In the genomic region with DNA sequence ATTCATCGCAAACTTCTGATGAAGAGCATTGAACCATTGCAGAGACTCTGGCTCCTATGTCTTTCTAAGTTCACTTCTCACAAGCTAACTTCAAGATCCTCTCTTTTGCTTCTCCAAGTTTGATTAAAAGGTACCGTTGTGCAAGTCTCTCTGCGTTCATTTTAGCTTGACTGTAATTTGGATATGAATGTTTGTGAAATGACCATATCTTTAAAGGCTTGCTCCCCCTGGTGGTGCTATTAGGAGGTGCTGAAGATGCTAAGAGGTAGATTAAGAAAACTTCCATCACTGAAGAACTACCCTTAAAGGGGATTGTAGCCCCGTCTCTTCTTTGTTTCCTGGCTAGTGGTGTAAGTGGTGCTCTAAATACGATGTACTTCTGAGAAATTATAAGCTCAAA, we compare ENCODE assay signal across 8 mouse cellular contexts.
DNase-seq lines count a peak whose midpoint lies in the region; ATAC-seq and TF ChIP-seq lines count a peak whose summit lies in the region.

No protein-coding gene starts in this region.

- intact Hi-C loops in heart, adult 2 months (cut with DNase I), result loop anchor here (2.0 to 5.0 kb wide), 2 partner anchors 844 to 921 kb away; no protein-coding TSS in a partner anchor

- H3K4me2 ChIP-seq in heart, embryonic 12.5 days, result no peak overlapping the region
- no peak overlapping the region for H3K4me2 ChIP-seq in neural tube, embryonic 11.5 days (ENCODE audit: low read depth)
- no peak overlapping the region for H3K4me2 ChIP-seq in forebrain, embryonic 12.5 days

- TF ChIP-seq EP300 in heart, adult 2 months (IDR thresholded peaks at IDR 0.05; ENCODE audit: insufficient read depth, low read depth, low read length), result no peak

- no peaks in the 10 kb centered on the region for H3K27me3 ChIP-seq in heart, adult 2 months (ENCODE audit: control insufficient read depth, insufficient read depth, low read length)
- no peaks in the 10 kb centered on the region for H3K27me3 ChIP-seq in heart, embryonic 12.5 days (replicated peaks)
- no peaks in the 10 kb centered on the region for H3K27me3 ChIP-seq in neural tube, embryonic 11.5 days (ENCODE audit: control insufficient read depth, insufficient read depth, low read length)
- no peaks in the 10 kb centered on the region for H3K27me3 ChIP-seq in forebrain, embryonic 12.5 days
- H3K27me3 ChIP-seq in midbrain, embryonic 10.5 days (ENCODE audit: low read depth, poor library complexity, severe bottlenecking), result no peaks in the 10 kb centered on the region

- DNase-seq in heart, adult 2 months, result no peak
- peak; percentile 30 for DNase-seq in neural tube, embryonic 11.5 days (ENCODE audit: low spot score)
- no peak for DNase-seq in neural tube, embryonic 10.5 days (ENCODE audit: extremely low spot score, low spot score)
- peak; percentile 53 to 61 for DNase-seq in cerebellum, adult 18-20 months
- peak; percentile 9 for DNase-seq in layer of hippocampus, adult 9-10 months (ENCODE audit: low spot score)
- no peak for DNase-seq in midbrain, embryonic 10.5 days (ENCODE audit: low spot score)

- H3K4me3 ChIP-seq in heart, adult 2 months, result no peak overlapping the region
- H3K4me3 ChIP-seq in heart, embryonic 12.5 days, result no peak overlapping the region
- H3K4me3 ChIP-seq in neural tube, embryonic 11.5 days (ENCODE audit: low read depth, low read length), result no peak overlapping the region
- H3K4me3 ChIP-seq in forebrain, embryonic 12.5 days (replicated peaks), result no peak overlapping the region
- no peak overlapping the region for H3K4me3 ChIP-seq in midbrain, embryonic 10.5 days

- no peak for ATAC-seq in heart, embryonic 12.5 days (ENCODE audit: insufficient number of reproducible peaks, low FRiP score)
- no peak for ATAC-seq in neural tube, embryonic 11.5 days (ENCODE audit: insufficient read depth, low FRiP score, low TSS enrichment)
- ATAC-seq in forebrain, embryonic 12.5 days (ENCODE audit: low FRiP score), result no peak

- H3K27ac ChIP-seq in heart, adult 2 months, result no peak overlapping the region
- no peak overlapping the region for H3K27ac ChIP-seq in heart, embryonic 12.5 days (ENCODE audit: poor library complexity, severe bottlenecking)
- no peak overlapping the region for H3K27ac ChIP-seq in neural tube, embryonic 11.5 days (ENCODE audit: low read depth, low read length)
- H3K27ac ChIP-seq in forebrain, embryonic 12.5 days, result no peak overlapping the region
- no peak overlapping the region for H3K27ac ChIP-seq in midbrain, embryonic 10.5 days (replicated peaks)

- H3K36me3 ChIP-seq in heart, adult 2 months (ENCODE audit: control insufficient read depth, insufficient read depth, low read length), result no peaks in the 10 kb centered on the region
- H3K36me3 ChIP-seq in heart, embryonic 12.5 days, result no peaks in the 10 kb centered on the region
- H3K36me3 ChIP-seq in neural tube, embryonic 11.5 days (ENCODE audit: control insufficient read depth, insufficient read depth, low read length), result no peaks in the 10 kb centered on the region
- no peaks in the 10 kb centered on the region for H3K36me3 ChIP-seq in forebrain, embryonic 12.5 days (replicated peaks)
- H3K36me3 ChIP-seq in midbrain, embryonic 10.5 days, result no peaks in the 10 kb centered on the region

- H3K9me3 ChIP-seq in heart, embryonic 12.5 days (replicated peaks), result no peaks in the 10 kb centered on the region
- H3K9me3 ChIP-seq in neural tube, embryonic 11.5 days (ENCODE audit: control insufficient read depth, low read length), result no peaks in the 10 kb centered on the region
- no peaks in the 10 kb centered on the region for H3K9me3 ChIP-seq in forebrain, embryonic 12.5 days
- no peaks in the 10 kb centered on the region for H3K9me3 ChIP-seq in midbrain, embryonic 10.5 days (replicated peaks)

- 74% methylated on average over 5 of the region's 5 CpGs for WGBS in heart, adult 2 months
- 73% methylated on average over 5 of the region's 5 CpGs for WGBS in heart, embryonic 12.5 days
- WGBS in neural tube, embryonic 11.5 days, result 81% methylated on average over 5 of the region's 5 CpGs
- WGBS in forebrain, embryonic 12.5 days, result 78% methylated on average over 5 of the region's 5 CpGs
- WGBS in midbrain, embryonic 10.5 days, result 84% methylated on average over 5 of the region's 5 CpGs

- H3K4me1 ChIP-seq in heart, adult 2 months (ENCODE audit: control insufficient read depth, insufficient read depth, low read length), result no peaks in the 10 kb centered on the region
- no peaks in the 10 kb centered on the region for H3K4me1 ChIP-seq in heart, embryonic 12.5 days (replicated peaks)
- H3K4me1 ChIP-seq in neural tube, embryonic 11.5 days (ENCODE audit: control insufficient read depth, insufficient read depth, low read length), result no peaks in the 10 kb centered on the region
- no peaks in the 10 kb centered on the region for H3K4me1 ChIP-seq in forebrain, embryonic 12.5 days
- no peaks in the 10 kb centered on the region for H3K4me1 ChIP-seq in midbrain, embryonic 10.5 days

- TF ChIP-seq POLR2A in heart, adult 2 months (IDR thresholded peaks at IDR 0.05; ENCODE audit: insufficient read depth, low read depth, low read length), result no peak

- no peaks in the 10 kb centered on the region for H3K79me2 ChIP-seq in heart, adult 2 months (replicated peaks; ENCODE audit: control insufficient read depth, insufficient read depth, low read length)

- H3K9ac ChIP-seq in heart, adult 2 months (ENCODE audit: low read depth, low read length), result no peak overlapping the region
- no peak overlapping the region for H3K9ac ChIP-seq in heart, embryonic 12.5 days
- no peak overlapping the region for H3K9ac ChIP-seq in neural tube, embryonic 11.5 days (ENCODE audit: low read length)
- H3K9ac ChIP-seq in forebrain, embryonic 12.5 days, result no peak overlapping the region

- TF ChIP-seq CTCF in heart, adult 2 months (IDR thresholded peaks at IDR 0.05), result peak; percentile 68

Comparison
In these comparisons a context has a peak if more than half of its experiments do, and no peak if none do; other contexts are left out.
1. DNase-seq: peak in neural tube, embryonic 11.5 days (single experiment), cerebellum, adult 18-20 months (2 of 2) and layer of hippocampus, adult 9-10 months (single experiment); none in heart, adult 2 months (0 of 2), neural tube, embryonic 10.5 days (single experiment) and midbrain, embryonic 10.5 days (single experiment).